Mouse (Mus musculus) lung, postnatal 0 days (tissue): ENCODE measurements at regions not wholly inside any gene's neighbourhood (a gene's known extent, or its start where the extent isn't known, plus 50 kb on each side); places are given as distances from the start of the nearest gene placed in this dataset.

Experiments used
- ATAC-seq: fragments of 200-750 bp; cut with Nextera tagmentation; 2 replicates; pipeline ENCODE4 v1.8.0; 2017; ENCODE audit warnings: moderate library complexity
- DNase-seq: peaks from one replicate; pipeline ENCODE4 v3.0.0-alpha.2; 2016; ENCODE audit warnings: low spot score
- H3K27ac ChIP-seq: fragments of 300-500 bp; sonication (generic); 2 replicates; pipeline ENCODE4 v1.5.1; 2014; ENCODE audit warnings: antibody characterized with exemption, mild to moderate bottlenecking, low read length, mixed read lengths
- H3K27me3 ChIP-seq: fragments of 300-500 bp; sonication (generic); replicated peaks from 2 replicates; pipeline ENCODE4 v1.6.1; 2014; ENCODE audit warnings: low read length, mixed read lengths; ENCODE audit not compliant: insufficient read depth
- H3K36me3 ChIP-seq: fragments of 300-500 bp; sonication (generic); 2 replicates; pipeline ENCODE4 v1.6.1; 2014; ENCODE audit warnings: low read length, mixed read lengths; ENCODE audit not compliant: insufficient read depth
- H3K4me1 ChIP-seq: fragments of 300-500 bp; sonication (generic); 2 replicates; pipeline ENCODE4 v1.6.1; 2014; ENCODE audit warnings: antibody characterized with exemption, low read depth, low read length, mixed read lengths; ENCODE audit not compliant: insufficient read depth
- H3K4me2 ChIP-seq: fragments of 300-500 bp; sonication (generic); replicated peaks from 2 replicates; pipeline ENCODE4 v1.6.1; 2014; ENCODE audit warnings: low read depth, mild to moderate bottlenecking, low read length, moderate library complexity, mixed read lengths
- H3K4me3 ChIP-seq: fragments of 300-500 bp; sonication (generic); 2 replicates; pipeline ENCODE4 v1.5.1; 2014; ENCODE audit warnings: low read depth, low read length
- H3K9ac ChIP-seq: fragments of 300-500 bp; sonication (generic); replicated peaks from 2 replicates; pipeline ENCODE4 v1.6.1; 2014; ENCODE audit warnings: low read depth, mild to moderate bottlenecking
- H3K9me3 ChIP-seq: fragments of 300-500 bp; sonication (generic); 2 replicates; pipeline ENCODE4 v1.6.1; 2016; ENCODE audit warnings: low read length, mixed read lengths
- CTCF ChIP-seq: IDR thresholded peaks from 2 replicates; pipeline ENCODE4 v1.5.1; 2016; ENCODE audit warnings: antibody characterized with exemption, mild to moderate bottlenecking
- EP300 ChIP-seq: IDR thresholded peaks from 2 replicates; pipeline ENCODE4 v1.6.1; 2016; ENCODE audit warnings: antibody characterized with exemption, mild to moderate bottlenecking, control low read depth
- WGBS: fragments of 180-500 bp; shearing (Covaris S2); extraction: QIAGEN DNeasy Blood & Tissue Kit; methylation state at CpG from one replicate; pipeline ENCODE4 v1.1.7; 2014; 5-methylcytosine and 5-hydroxymethylcytosine counted together

- DNase-seq (peak; percentile 51), ATAC-seq (peak; percentile 13; the same call in 1 of the 2 replicates)
- no peaks in the 10 kb centered on the region for H3K9me3 ChIP-seq
- no peak overlapping the region for H3K4me2 ChIP-seq
- H3K4me1 ChIP-seq, result peaks cover 19% of the 10 kb centered on the region; the same call in 1 of the 2 replicates
- H3K36me3 ChIP-seq, result no peaks in the 10 kb centered on the region
- no peak overlapping the region for H3K9ac ChIP-seq
- no peaks in the 10 kb centered on the region for H3K27me3 ChIP-seq
- no peak for TF ChIP-seq CTCF
- 53% methylated on average over 10 of the region's 10 CpGs for WGBS
- H3K27ac ChIP-seq, result peak overlapping the region; percentile 75
- no peak overlapping the region for H3K4me3 ChIP-seq
Measured at GRCm38 (mm10) chr9:120777501-120777900, 151.5 kb upstream of the Ctnnb1 start.

- Histone ChIP-seq H3K36me3 (no peaks in the 10 kb centered on the region), H3K9me3 (no peaks in the 10 kb centered on the region), H3K27me3 (no peaks in the 10 kb centered on the region), H3K4me1 (peaks cover 19% of the 10 kb centered on the region; the same call in 1 of the 2 replicates), H3K4me2 (no peak overlapping the region), H3K4me3 (no peak overlapping the region), H3K27ac (peak overlapping the region; percentile 75), H3K9ac (no peak overlapping the region)
- 22% methylated on average over 2 of the region's 2 CpGs for WGBS
- peak; percentile 92 for TF ChIP-seq EP300
- no peak for TF ChIP-seq CTCF
- DNase-seq, result peak; percentile 63
- peak; percentile 39 for ATAC-seq
Measured at GRCm38 (mm10) chr9:120778423-120778822, 150.6 kb upstream of the Ctnnb1 start.

GRCm38 (mm10) chr9:120794210-120794609, 134.8 kb upstream of the Ctnnb1 start:
- no peak overlapping the region for H3K4me3 ChIP-seq
- no peaks in the 10 kb centered on the region for H3K27me3 ChIP-seq
- no peak overlapping the region for H3K9ac ChIP-seq
- H3K27ac ChIP-seq, result no peak overlapping the region
- H3K4me1 ChIP-seq, result no peaks in the 10 kb centered on the region
- no peak for ATAC-seq
- 78% methylated on average over 5 of the region's 5 CpGs for WGBS
- H3K4me2 ChIP-seq, result no peak overlapping the region
- TF ChIP-seq CTCF (no peak), EP300 (no peak)
- H3K9me3 ChIP-seq, result 0 out of 2 replicates have a peak, but pooled peaks cover 4% of the 10 kb centered on the region
- no peaks in the 10 kb centered on the region for H3K36me3 ChIP-seq
- DNase-seq, result no peak

GRCm38 (mm10) chr9:120796111-120796880, 132.7 kb upstream of the Ctnnb1 start:
- Histone ChIP-seq H3K36me3 (no peaks in the 10 kb centered on the region), H3K27me3 (no peaks in the 10 kb centered on the region), H3K9ac (no peak overlapping the region), H3K4me3 (no peak overlapping the region), H3K9me3 (0 out of 2 replicates have a peak, but pooled peaks cover 4% of the 10 kb centered on the region), H3K4me1 (no peaks in the 10 kb centered on the region), H3K4me2 (no peak overlapping the region), H3K27ac (no peak overlapping the region)
- ATAC-seq (no peak), DNase-seq (no peak)
- TF ChIP-seq EP300 (no peak), CTCF (no peak)
- 72% methylated on average over 10 of the region's 10 CpGs for WGBS

- H3K9me3 ChIP-seq, result no peaks in the 10 kb centered on the region
- no peaks in the 10 kb centered on the region for H3K27me3 ChIP-seq
- H3K4me2 ChIP-seq, result no peak overlapping the region
- no peaks in the 10 kb centered on the region for H3K36me3 ChIP-seq
- no peak for ATAC-seq
- no peak overlapping the region for H3K27ac ChIP-seq
- no peak overlapping the region for H3K9ac ChIP-seq
- 52% methylated on average over 10 of the region's 10 CpGs for WGBS
- H3K4me1 ChIP-seq, result no peaks in the 10 kb centered on the region
- H3K4me3 ChIP-seq, result no peak overlapping the region
- TF ChIP-seq EP300, result no peak
- TF ChIP-seq CTCF, result no peak
- DNase-seq, result no peak
Measured at GRCm38 (mm10) chr9:120797996-120798663, 130.9 kb upstream of the Ctnnb1 start.

- H3K4me2 ChIP-seq, result no peak overlapping the region
- WGBS, result 26% methylated on average over 12 of the region's 12 CpGs
- TF ChIP-seq CTCF (no peak), EP300 (no peak)
- H3K27ac ChIP-seq, result no peak overlapping the region
- H3K4me3 ChIP-seq, result no peak overlapping the region
- H3K9me3 ChIP-seq, result no peaks in the 10 kb centered on the region
- no peaks in the 10 kb centered on the region for H3K27me3 ChIP-seq
- H3K36me3 ChIP-seq, result no peaks in the 10 kb centered on the region
- no peaks in the 10 kb centered on the region for H3K4me1 ChIP-seq
- H3K9ac ChIP-seq, result no peak overlapping the region
- DNase-seq (no peak), ATAC-seq (no peak)
Measured at GRCm38 (mm10) chr9:120798901-120799300, 130.1 kb upstream of the Ctnnb1 start.
